8 mouse cellular contexts compared by ENCODE assay signal in the genomic region with DNA sequence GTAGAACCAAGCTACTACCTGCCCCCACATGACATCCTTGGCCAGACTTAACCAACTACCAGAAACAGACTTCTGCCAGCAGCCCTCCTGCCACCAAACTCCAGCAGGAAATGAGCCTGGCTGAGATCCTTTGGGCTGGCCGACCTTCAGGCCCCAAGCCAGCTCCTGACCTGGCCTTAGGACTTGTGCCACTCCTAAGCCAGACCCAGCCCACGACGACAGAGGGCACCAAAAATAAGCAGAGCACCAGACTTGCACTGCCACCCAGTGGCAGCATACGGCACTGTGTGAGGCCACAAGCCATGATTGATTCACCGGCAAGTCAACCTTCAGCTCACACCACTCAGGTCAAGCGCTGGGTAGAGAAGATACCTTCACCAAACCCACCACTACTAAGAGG. TPM values are rescaled to one million over a fixed set of nuclear protein-coding genes. Genes with fewer than 3 reads are reported as not detected.
A peak's percentile ranks its signal among the peaks of the same experiment; 100 is the strongest.
DNase-seq lines count a peak whose midpoint lies in the region; ATAC-seq and TF ChIP-seq lines count a peak whose summit lies in the region.

No protein-coding gene starts in this region.

- ATAC-seq in forebrain, postnatal 0 days = 0 out of 2 replicates have a peak, but pooled peaks have one; percentile 46
- ATAC-seq in forebrain, embryonic 13.5 days = no peak
- ATAC-seq in heart, embryonic 13.5 days (ENCODE audit: extremely low read depth, insufficient number of reproducible peaks, low FRiP score, low TSS enrichment) = peak; percentile 20; the same call in 1 of the 2 replicates

- DNase-seq in forebrain, postnatal 0 days = peak; percentile 65
- DNase-seq in adrenal gland, adult 8-10 months = peak; percentile 84
- peak; percentile 43 for DNase-seq in embryo, embryonic 11.5 days (ENCODE audit: low read depth, low spot score)
- peak; percentile 63 to 83 for DNase-seq in layer of hippocampus, adult 18-20 months (ENCODE audit: low spot score in 2 of 2)
- DNase-seq in lung, postnatal 10 days = peak; percentile 85
- DNase-seq in spleen, adult 18-20 months = peak; percentile 47 to 72

- peaks cover 18% of the 10 kb centered on the region for H3K4me1 ChIP-seq in forebrain, postnatal 0 days (ENCODE audit: insufficient read depth)
- H3K4me1 ChIP-seq in forebrain, embryonic 13.5 days = peaks cover 29% of the 10 kb centered on the region
- peaks cover 50% of the 10 kb centered on the region for H3K4me1 ChIP-seq in heart, embryonic 13.5 days

- H3K4me3 ChIP-seq in forebrain, postnatal 0 days (ENCODE audit: low read depth, low read length) = no peak overlapping the region
- H3K4me3 ChIP-seq in forebrain, embryonic 13.5 days = no peak overlapping the region
- peak overlapping the region; percentile 17 for H3K4me3 ChIP-seq in heart, embryonic 13.5 days

- WGBS in forebrain, postnatal 0 days = 25% methylated on average over 6 of the region's 6 CpGs
- WGBS in forebrain, embryonic 13.5 days = 28% methylated on average over 6 of the region's 6 CpGs
- 8% methylated on average over 6 of the region's 6 CpGs for WGBS in heart, embryonic 13.5 days

- no peak overlapping the region for H3K27ac ChIP-seq in forebrain, postnatal 0 days (ENCODE audit: low read depth, low read length)
- H3K27ac ChIP-seq in forebrain, embryonic 13.5 days = no peak overlapping the region
- H3K27ac ChIP-seq in heart, embryonic 13.5 days (replicated peaks) = peak overlapping the region; percentile 51

- no peaks in the 10 kb centered on the region for H3K9me3 ChIP-seq in forebrain, postnatal 0 days (ENCODE audit: low read length)
- no peaks in the 10 kb centered on the region for H3K9me3 ChIP-seq in forebrain, embryonic 13.5 days (replicated peaks)
- H3K9me3 ChIP-seq in heart, embryonic 13.5 days = no peaks in the 10 kb centered on the region

- no peak overlapping the region for H3K4me2 ChIP-seq in forebrain, postnatal 0 days (ENCODE audit: low read depth)
- H3K4me2 ChIP-seq in forebrain, embryonic 13.5 days = no peak overlapping the region
- peak overlapping the region; percentile 88 for H3K4me2 ChIP-seq in heart, embryonic 13.5 days

- H3K36me3 ChIP-seq in forebrain, postnatal 0 days (ENCODE audit: insufficient read depth) = peaks cover 66% of the 10 kb centered on the region
- H3K36me3 ChIP-seq in forebrain, embryonic 13.5 days (ENCODE audit: poor library complexity, severe bottlenecking) = peaks cover 69% of the 10 kb centered on the region
- peaks cover 75% of the 10 kb centered on the region for H3K36me3 ChIP-seq in heart, embryonic 13.5 days

- no peaks in the 10 kb centered on the region for H3K27me3 ChIP-seq in forebrain, postnatal 0 days (ENCODE audit: insufficient read depth, low read length)
- H3K27me3 ChIP-seq in forebrain, embryonic 13.5 days = no peaks in the 10 kb centered on the region
- H3K27me3 ChIP-seq in heart, embryonic 13.5 days (replicated peaks) = no peaks in the 10 kb centered on the region

- H3K9ac ChIP-seq in forebrain, postnatal 0 days = no peak overlapping the region
- H3K9ac ChIP-seq in forebrain, embryonic 13.5 days = no peak overlapping the region
- peak overlapping the region; percentile 17 for H3K9ac ChIP-seq in heart, embryonic 13.5 days

- TF ChIP-seq CTCF in forebrain, postnatal 0 days (IDR thresholded peaks at IDR 0.05; ENCODE audit: low read depth) = peak; percentile 94

RNA-seq across cellular contexts. Expression of gene Clk3, which starts 6.4 kb away (rescaled TPM):
- total RNA-seq in forebrain, postnatal 0 days (2014; rRNA removed) = 79.7 and 105 TPM in 2 replicates
- 55.4 and 61.7 TPM in 2 replicates for polyA plus RNA-seq in forebrain, postnatal 0 days (2015; fragmentation: Nextera tagmentation; extraction: Ambion mirVana)
- 90.5 and 91.0 TPM in 2 replicates for polyA plus RNA-seq in forebrain, embryonic 13.5 days (2015; fragmentation: Nextera tagmentation; extraction: Ambion mirVana)
- total RNA-seq in adrenal gland, adult 8-10 months (2022) = 10 to 100 TPM; 75.3 to 83.3 (median 78.5) TPM
- 56.1 and 57.1 TPM in 2 replicates for polyA plus RNA-seq in heart, embryonic 13.5 days (2015; fragmentation: Nextera tagmentation; extraction: Ambion mirVana)
- 10 to 100 TPM; 75.3 to 76.6 TPM for total RNA-seq in layer of hippocampus, adult 18-20 months (2021)

RNA-seq across cellular contexts. Expression of gene Edc3, which starts 50.9 kb away (rescaled TPM):
- total RNA-seq in forebrain, postnatal 0 days (2014; rRNA removed) = 7.2 and 10.2 TPM in 2 replicates
- polyA plus RNA-seq in forebrain, postnatal 0 days (2015; fragmentation: Nextera tagmentation; extraction: Ambion mirVana) = 23.5 and 27.8 TPM in 2 replicates
- polyA plus RNA-seq in forebrain, embryonic 13.5 days (2015; fragmentation: Nextera tagmentation; extraction: Ambion mirVana) = 36.0 and 41.5 TPM in 2 replicates
- total RNA-seq in adrenal gland, adult 8-10 months (2022) = 10 to 100 TPM; 10.4 to 11.4 (median 10.8) TPM
- 16.2 and 17.5 TPM in 2 replicates for polyA plus RNA-seq in heart, embryonic 13.5 days (2015; fragmentation: Nextera tagmentation; extraction: Ambion mirVana)
- total RNA-seq in layer of hippocampus, adult 18-20 months (2021) = 10 to 100 TPM; 14.7 to 14.8 TPM
